Mouse (Mus musculus) embryonic facial prominence, embryonic 13.5 days (tissue): ENCODE data around the gene Myo5a. TPM values are rescaled to one million over a fixed set of nuclear protein-coding genes. Genes with fewer than 3 reads are reported as not detected.

Experiments used
- ATAC-seq: fragments of 200-750 bp; cut with Nextera tagmentation; 2 replicates; pipeline ENCODE4 v1.8.0; 2017; ENCODE audit warnings: low read depth; ENCODE audit not compliant: insufficient number of reproducible peaks, insufficient read depth, low FRiP score, low TSS enrichment
- H3K27ac ChIP-seq: fragments of 300-500 bp; sonication (generic); 2 replicates; pipeline ENCODE4 v1.5.1; 2015; ENCODE audit warnings: moderate library complexity, mild to moderate bottlenecking, inconsistent platforms
- H3K27me3 ChIP-seq: fragments of 300-500 bp; sonication (generic); 2 replicates; pipeline ENCODE4 v1.6.1; 2015; ENCODE audit warnings: mild to moderate bottlenecking, inconsistent platforms
- H3K36me3 ChIP-seq: fragments of 300-500 bp; sonication (generic); 2 replicates; pipeline ENCODE4 v1.6.1; 2015; ENCODE audit warnings: mild to moderate bottlenecking, inconsistent platforms
- H3K4me1 ChIP-seq: fragments of 300-500 bp; sonication (generic); 2 replicates; pipeline ENCODE4 v1.6.1; 2015; ENCODE audit warnings: inconsistent platforms
- H3K4me2 ChIP-seq: fragments of 300-500 bp; sonication (generic); 2 replicates; pipeline ENCODE4 v1.6.1; 2015; ENCODE audit warnings: moderate library complexity, mild to moderate bottlenecking, inconsistent platforms
- H3K4me3 ChIP-seq: fragments of 300-500 bp; sonication (generic); 2 replicates; pipeline ENCODE4 v1.5.1; 2015; ENCODE audit warnings: mild to moderate bottlenecking, inconsistent platforms
- H3K9ac ChIP-seq: fragments of 300-500 bp; sonication (generic); 2 replicates; pipeline ENCODE4 v1.6.1; 2015; ENCODE audit warnings: mild to moderate bottlenecking, inconsistent platforms
- H3K9me3 ChIP-seq: fragments of 300-500 bp; sonication (generic); 2 replicates; pipeline ENCODE4 v1.6.1; 2016; ENCODE audit warnings: inconsistent platforms
- WGBS: fragments of 180-500 bp; shearing (Covaris S2); methylation state at CpG from one replicate; pipeline ENCODE4 v1.1.7; 2015; ENCODE audit warnings: mixed read lengths; 5-methylcytosine and 5-hydroxymethylcytosine counted together
- polyA plus RNA-seq: library from polyadenylated mRNA; unstranded; fragments of >200 nt; fragmentation: Nextera tagmentation; extraction: Ambion mirVana; gene quantifications from 2 replicates; pipeline ENCODE4 v1.2.1, GENCODE M21; 2015

The Myo5a gene
- polyA plus RNA-seq, 1 experiment from 2014 or later = 20.1 TPM

DNA sequence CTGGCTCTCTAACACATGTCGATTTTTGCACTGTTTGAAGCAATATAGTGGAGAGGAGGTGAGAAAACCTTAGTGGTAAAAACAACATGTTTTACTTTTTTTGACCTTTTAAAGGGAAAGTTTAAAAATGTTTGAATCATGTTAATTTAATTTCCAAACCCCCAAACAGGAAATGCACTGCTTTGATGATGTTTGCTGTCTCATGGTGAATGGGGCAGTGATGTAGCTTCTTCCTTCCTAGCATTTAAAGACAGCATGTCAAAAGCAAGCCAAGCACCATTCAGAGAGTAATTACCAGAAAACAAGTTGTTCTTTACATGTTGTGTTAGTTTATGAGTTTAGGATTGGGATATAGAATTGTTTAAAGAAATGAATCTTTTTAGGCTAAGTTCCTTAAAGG lies 138.4 kb downstream of the Myo5a start:
- Histone ChIP-seq H3K27ac (no peak overlapping the region), H3K4me2 (no peak overlapping the region), H3K36me3 (peaks cover 29% of the 10 kb centered on the region), H3K9ac (no peak overlapping the region), H3K27me3 (no peaks in the 10 kb centered on the region), H3K4me1 (peaks cover 12% of the 10 kb centered on the region), H3K4me3 (no peak overlapping the region), H3K9me3 (no peaks in the 10 kb centered on the region)
- WGBS = 71% methylated on average over 1 of the region's 1 CpGs
- ATAC-seq = no peak

DNA sequence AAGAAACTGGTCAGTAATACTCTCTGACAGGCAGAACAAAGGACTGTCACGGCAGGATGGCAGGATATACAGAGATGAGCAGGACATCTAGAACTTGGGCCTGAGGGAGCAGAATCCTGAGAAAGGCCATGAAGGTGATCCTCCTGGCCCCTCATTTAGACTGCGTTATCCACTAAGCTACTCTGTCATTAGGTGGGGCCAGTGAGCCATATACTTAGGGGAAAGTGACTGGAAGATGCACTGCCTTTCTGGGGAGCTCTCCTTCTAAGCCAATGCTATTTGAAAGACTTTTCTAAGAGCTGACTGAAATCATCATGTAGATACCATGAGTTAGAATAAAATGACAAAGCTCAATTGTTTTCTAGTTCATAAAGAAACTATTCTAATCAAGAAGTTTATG lies 139.5 kb downstream of the Myo5a start:
- Histone ChIP-seq H3K4me3 (no peak overlapping the region), H3K4me1 (peaks cover 12% of the 10 kb centered on the region), H3K27me3 (no peaks in the 10 kb centered on the region), H3K4me2 (no peak overlapping the region), H3K36me3 (peaks cover 30% of the 10 kb centered on the region), H3K9me3 (no peaks in the 10 kb centered on the region), H3K27ac (no peak overlapping the region; the same call in 1 of the 2 replicates), H3K9ac (no peak overlapping the region)
- 53% methylated on average over 2 of the region's 2 CpGs for WGBS
- no peak for ATAC-seq

DNA sequence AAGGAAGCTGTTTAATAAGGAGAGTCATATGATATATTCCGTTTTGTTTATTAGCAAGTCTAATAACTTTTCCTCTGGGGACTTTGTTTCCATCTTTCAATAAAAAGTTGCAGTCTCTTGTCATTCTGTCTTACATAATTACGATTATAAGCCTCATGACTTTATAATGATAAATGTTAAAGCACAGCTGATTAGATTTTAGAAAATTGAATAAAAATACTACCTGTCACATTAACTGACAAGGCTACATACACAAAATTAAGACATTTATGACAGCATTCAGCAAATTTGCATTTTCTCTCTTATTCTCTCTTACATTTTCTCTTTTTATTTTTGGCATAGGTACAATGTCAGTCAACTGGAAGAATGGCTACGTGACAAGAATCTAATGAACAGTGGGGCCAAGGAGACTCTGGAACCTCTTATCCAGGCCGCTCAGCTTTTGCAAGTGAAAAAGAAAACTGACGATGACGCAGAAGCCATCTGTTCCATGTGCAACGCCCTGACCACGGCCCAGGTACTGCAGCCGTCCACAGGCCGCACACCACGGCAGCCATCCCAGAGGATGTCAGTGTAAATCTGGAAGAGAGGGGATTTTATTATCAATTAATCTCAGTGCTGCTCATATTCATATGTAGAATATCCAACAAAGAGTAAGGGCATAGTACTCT lies 144.1 kb downstream of the Myo5a start:
- WGBS = 86% methylated on average over 11 of the region's 11 CpGs
- ATAC-seq = no peak
- peaks cover 46% of the 10 kb centered on the region for H3K36me3 ChIP-seq

DNA sequence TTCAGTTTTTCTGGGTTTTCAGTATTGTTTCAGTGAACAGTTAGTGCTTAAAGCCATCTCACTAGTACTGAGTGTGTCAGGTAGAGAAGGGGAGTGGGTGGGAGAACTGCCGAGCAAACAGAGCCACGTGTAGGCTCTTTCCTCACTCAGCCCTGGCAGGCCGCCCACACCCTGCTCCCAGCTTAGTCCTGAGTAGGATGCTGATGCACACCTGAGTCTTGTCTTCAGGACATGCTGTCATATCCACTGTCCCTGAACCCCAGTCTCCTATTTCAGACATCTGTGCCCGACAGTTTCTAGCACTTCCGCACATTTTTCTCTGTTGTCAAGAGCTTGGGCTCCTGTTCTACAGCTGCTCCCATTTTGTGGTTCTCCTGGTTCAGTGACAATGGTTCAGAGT lies 149.1 kb downstream of the Myo5a start:
- no peak for ATAC-seq
- H3K4me2 ChIP-seq = no peak overlapping the region
- 78% methylated on average over 5 of the region's 5 CpGs for WGBS
- H3K27me3 ChIP-seq = no peaks in the 10 kb centered on the region
- H3K4me1 ChIP-seq = peaks cover 10% of the 10 kb centered on the region
- no peak overlapping the region for H3K27ac ChIP-seq
- peaks cover 31% of the 10 kb centered on the region for H3K36me3 ChIP-seq
- no peak overlapping the region for H3K4me3 ChIP-seq
- H3K9ac ChIP-seq = no peak overlapping the region
- no peaks in the 10 kb centered on the region for H3K9me3 ChIP-seq

More for the DNA sequence above, 144.1 kb downstream of the Myo5a start:
- no peaks in the 10 kb centered on the region for H3K9me3 ChIP-seq
- H3K4me2 ChIP-seq = no peak overlapping the region
- no peaks in the 10 kb centered on the region for H3K27me3 ChIP-seq
- H3K27ac ChIP-seq = no peak overlapping the region
- H3K9ac ChIP-seq = no peak overlapping the region
- H3K4me1 ChIP-seq = peaks cover 12% of the 10 kb centered on the region
- H3K4me3 ChIP-seq = no peak overlapping the region

DNA sequence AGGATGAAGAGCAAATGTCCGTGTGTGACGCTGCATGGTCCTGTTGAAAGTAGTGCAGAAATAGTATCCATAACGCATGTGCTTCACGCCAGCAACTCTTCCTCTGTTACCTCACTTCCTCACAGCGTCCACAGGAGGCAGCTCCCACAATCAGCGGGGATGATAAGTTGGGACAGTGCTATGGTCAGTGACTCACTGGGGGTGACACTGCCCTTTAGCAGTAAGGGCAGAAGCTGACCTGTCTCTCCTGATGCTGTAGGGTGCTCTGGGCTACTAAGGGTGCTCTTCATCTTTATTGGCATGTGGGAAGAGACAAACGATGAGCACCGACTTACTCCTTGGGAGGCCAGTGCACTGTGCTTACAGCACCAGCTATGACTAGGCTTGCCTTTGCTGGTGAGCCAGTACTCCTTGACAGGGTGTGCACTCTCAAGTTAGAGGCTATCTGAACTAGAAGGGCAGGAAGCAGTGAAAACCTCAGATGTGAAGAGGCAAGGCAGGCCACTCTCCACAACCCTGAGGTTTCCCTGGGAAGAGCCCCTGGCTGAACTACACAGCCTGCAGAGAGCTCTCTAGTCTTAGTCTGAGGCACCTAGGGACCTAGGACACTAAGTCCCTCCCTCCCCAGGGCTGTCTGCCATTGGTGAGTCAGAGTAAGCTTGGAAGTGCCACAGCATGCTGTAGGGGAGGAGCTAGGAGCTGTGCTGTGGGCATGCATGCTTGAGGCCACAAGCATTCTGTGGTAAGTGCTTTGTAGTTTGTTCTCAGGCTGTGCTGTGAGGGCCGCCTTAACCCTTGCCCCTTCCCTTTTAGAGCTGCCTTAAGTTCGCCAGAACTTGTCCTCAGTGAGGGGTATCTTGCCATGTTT lies 150.8 kb downstream of the Myo5a start:
- H3K4me3 ChIP-seq = no peak overlapping the region
- ATAC-seq = no peak
- peaks cover 18% of the 10 kb centered on the region for H3K36me3 ChIP-seq
- 64% methylated on average over 10 of the region's 10 CpGs for WGBS
- no peaks in the 10 kb centered on the region for H3K27me3 ChIP-seq
- H3K9ac ChIP-seq = no peak overlapping the region
- no peak overlapping the region for H3K4me2 ChIP-seq
- H3K9me3 ChIP-seq = no peaks in the 10 kb centered on the region
- H3K27ac ChIP-seq = peak overlapping the region; percentile 29; the same call in 1 of the 2 replicates
- H3K4me1 ChIP-seq = peaks cover 10% of the 10 kb centered on the region

DNA sequence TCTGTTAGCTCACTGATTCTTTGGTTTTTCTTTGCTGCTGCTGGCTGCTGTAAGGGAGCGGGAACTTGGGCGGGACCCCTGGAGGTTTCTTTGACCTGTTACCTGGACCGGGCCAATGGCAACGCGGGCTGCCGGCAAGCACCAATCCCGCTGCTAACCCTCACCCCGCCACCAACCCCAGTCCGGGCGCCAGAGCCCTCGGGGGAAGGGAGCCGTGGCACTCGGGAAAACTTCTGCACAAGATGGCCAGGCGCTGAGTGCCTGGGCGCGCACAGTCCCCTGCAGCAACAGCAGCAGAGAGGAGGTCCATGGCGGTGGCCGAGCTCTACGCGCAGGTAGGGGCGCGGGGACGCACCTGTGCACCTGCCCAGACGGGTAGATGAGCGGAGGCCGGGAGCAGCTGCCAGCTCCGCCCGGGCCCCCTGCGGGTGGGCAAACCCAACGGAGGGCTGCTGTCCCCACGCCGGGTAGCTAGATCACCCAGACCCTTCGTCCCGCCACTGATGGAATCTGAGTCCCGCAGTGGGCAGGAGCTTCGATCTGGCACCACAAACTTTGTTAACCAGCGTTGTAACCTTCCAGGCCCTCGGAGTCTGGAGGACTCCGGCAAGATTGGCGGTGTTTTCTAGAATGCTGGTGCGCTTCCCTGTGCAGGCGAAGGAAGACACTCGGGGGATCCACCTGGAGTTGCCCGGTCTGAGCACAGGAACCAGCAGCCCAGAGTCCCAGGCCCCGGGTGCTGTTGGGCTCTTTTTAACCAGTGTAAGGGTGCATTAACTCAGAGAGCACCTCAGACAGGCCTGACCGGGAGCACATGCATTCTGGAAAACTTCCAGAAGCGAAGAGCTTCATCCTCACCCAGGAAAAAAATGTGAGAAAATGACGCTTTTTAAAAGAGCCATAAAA lies 161.3 kb downstream of the Myo5a start, which contains the start of gene Myo5c:
Gene Myo5c, plus strand, starts transcription at position 180 of the 906 bp plus-strand sequence.
- H3K27ac ChIP-seq = no peak within 1 kb of the TSS
- 3% methylated on average over 48 of the region's 48 CpGs for WGBS
- no peaks in the 10 kb centered on the region for H3K9me3 ChIP-seq
- peak within 1 kb of the TSS; percentile 80 for H3K4me2 ChIP-seq
- peaks cover 9% of the 10 kb centered on the region for H3K4me1 ChIP-seq
- H3K27me3 ChIP-seq = peaks cover 51% of the 10 kb centered on the region
- H3K4me3 ChIP-seq = peak within 1 kb of the TSS; percentile 46
- no peaks in the 10 kb centered on the region for H3K36me3 ChIP-seq
- peak within 1 kb of the TSS; percentile 62 for H3K9ac ChIP-seq
- ATAC-seq = no peak

DNA sequence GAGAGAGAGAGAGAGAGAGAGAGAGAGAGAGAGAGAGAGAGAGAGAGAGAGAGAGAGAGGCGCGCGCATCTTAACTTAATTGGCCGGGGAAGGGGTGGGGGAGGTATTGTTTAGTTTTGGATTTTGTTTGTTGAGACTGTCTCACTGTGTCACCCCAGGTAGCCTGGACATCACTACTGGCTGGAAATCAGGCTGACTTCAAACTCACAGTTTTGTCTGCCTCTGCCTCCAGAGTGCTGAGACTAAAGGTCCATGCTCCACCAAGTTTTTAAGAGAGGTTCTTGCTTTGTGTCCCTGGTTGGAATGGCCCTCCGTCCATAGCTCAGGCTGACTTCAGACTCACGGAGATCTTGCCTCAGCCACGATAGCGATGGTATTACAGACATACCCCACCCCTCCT lies 162.0 kb downstream of the Myo5a start:
- Histone ChIP-seq H3K4me1 (peaks cover 9% of the 10 kb centered on the region), H3K36me3 (no peaks in the 10 kb centered on the region), H3K4me3 (no peak overlapping the region), H3K9me3 (no peaks in the 10 kb centered on the region), H3K9ac (no peak overlapping the region), H3K4me2 (no peak overlapping the region), H3K27me3 (peaks cover 51% of the 10 kb centered on the region), H3K27ac (no peak overlapping the region)
- WGBS = 33% methylated on average over 7 of the region's 8 CpGs
- no peak for ATAC-seq

DNA sequence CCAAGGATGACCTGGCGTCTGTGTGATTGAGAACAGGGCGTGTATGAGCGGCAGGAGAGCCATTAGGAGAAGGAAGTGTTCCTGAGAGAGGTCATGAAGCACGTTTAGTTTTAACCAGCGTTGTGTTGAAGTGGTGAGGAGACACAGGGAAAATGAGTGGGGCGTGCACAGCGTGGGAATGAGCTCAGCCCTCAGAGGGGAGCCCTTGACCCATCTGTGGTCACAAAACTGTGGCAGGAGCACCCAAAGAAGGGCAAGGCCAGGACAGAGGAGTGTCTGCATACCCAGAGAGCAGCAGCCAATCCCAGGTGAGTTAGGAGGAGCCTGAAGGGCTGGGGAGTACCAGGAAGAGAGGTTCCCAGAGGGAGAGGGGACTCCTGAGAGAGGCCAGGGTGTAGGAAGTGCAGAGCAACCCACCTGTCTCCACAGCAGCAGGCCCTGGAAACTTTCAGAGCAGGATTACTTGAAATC lies 163.5 kb downstream of the Myo5a start:
- H3K27me3 ChIP-seq = peaks cover 51% of the 10 kb centered on the region
- H3K4me2 ChIP-seq = no peak overlapping the region
- H3K36me3 ChIP-seq = no peaks in the 10 kb centered on the region
- no peak for ATAC-seq
- H3K4me3 ChIP-seq = no peak overlapping the region
- no peak overlapping the region for H3K9ac ChIP-seq
- no peak overlapping the region; the same call in 1 of the 2 replicates for H3K27ac ChIP-seq
- H3K9me3 ChIP-seq = no peaks in the 10 kb centered on the region
- WGBS = 24% methylated on average over 7 of the region's 7 CpGs
- H3K4me1 ChIP-seq = peaks cover 9% of the 10 kb centered on the region

DNA sequence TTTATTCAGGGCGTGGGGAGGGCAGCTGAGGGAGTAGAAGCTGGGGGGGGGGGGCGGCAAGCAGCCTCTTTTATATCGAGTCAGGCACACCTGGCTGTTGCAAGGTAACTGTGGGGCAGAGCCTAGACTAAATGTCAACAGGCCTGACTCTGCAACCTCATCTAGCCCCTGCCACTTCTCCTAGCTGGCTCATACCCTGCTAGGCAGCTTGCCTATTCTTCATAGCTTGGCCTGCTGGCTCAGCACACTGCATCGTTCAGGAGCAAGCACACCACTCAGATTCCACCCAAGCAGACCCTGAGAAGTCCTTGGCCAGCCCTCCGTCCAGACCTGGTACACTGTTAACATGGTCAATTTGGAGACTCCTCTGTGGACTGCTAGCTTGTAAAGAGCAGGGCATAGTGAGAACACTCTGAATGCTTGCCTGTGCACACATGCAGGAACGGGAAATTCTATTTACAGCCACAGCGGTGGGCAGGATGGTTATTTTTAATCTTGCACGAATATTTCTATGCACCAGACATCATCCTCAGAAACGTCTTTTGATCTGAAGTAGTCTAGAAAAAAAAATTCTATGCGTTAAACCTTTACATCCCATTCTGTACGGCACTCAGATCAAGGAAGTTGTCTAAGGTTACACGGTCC lies 164.3 kb downstream of the Myo5a start:
- Histone ChIP-seq H3K36me3 (no peaks in the 10 kb centered on the region), H3K4me3 (no peak overlapping the region), H3K27ac (no peak overlapping the region), H3K9me3 (no peaks in the 10 kb centered on the region), H3K27me3 (peaks cover 47% of the 10 kb centered on the region), H3K4me1 (peaks cover 9% of the 10 kb centered on the region), H3K4me2 (no peak overlapping the region), H3K9ac (no peak overlapping the region)
- WGBS = 62% methylated on average over 12 of the region's 12 CpGs
- no peak for ATAC-seq

DNA sequence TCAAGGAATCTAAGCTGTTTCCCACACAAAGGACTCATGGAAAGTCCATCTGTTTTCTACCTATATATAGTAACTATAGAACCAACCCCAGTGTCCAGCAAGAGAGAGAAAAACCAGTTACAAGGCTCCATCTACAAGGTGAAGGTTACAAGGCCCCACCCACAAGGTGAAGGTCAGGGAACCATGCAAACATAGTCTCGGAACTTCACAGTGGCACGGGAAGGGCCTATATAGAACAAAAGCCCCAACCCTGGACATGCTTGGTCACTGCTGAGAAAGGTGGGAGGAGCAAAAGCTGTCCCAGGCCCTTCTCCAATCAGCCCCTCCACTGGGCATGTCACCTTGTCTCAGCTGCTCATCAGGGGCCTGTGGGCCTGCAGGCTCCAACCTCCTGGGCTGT lies 164.9 kb downstream of the Myo5a start:
- Histone ChIP-seq H3K4me2 (no peak overlapping the region), H3K9ac (no peak overlapping the region), H3K9me3 (no peaks in the 10 kb centered on the region), H3K4me3 (no peak overlapping the region), H3K27ac (no peak overlapping the region), H3K4me1 (peaks cover 9% of the 10 kb centered on the region), H3K27me3 (peaks cover 41% of the 10 kb centered on the region), H3K36me3 (no peaks in the 10 kb centered on the region)
- no peak for ATAC-seq
- WGBS = 68% methylated on average over 2 of the region's 2 CpGs
